In the genomic region with DNA sequence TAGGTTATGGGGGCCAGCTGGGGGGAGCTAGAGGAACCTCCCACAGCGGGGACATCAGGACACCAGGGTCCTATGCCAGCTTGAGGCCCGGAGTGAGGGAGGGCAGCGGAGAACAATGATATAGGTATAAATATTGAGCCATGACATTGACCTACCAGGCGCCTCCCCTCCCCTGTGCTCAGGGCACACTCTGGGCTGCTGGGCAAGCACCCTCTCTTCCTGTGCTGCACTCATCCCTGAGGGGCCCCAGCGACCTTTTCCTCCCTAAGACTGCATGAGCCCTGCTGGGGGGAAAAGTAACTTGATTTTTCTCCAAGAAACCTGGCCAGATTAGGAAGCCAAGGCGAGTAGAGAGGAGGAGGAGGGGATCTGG, we compare ENCODE assay signal across 12 mouse cellular contexts. TPM values are rescaled to one million over a fixed set of nuclear protein-coding genes. Genes with fewer than 3 reads are reported as not detected.
DNase-seq lines count a peak whose midpoint lies in the region; ATAC-seq and TF ChIP-seq lines count a peak whose summit lies in the region.
"Not testable (repeated sequence)": the region's sequence is repeated elsewhere in the genome, so short reads cannot be mapped to it uniquely, and the experiment has no call there.
"Had no signal": no experiment of that assay in that cellular context is flagged by ENCODE, and none has a peak within 500 bp of the region (broad histone marks: within the 10 kb centered on the region; RNA-seq: fewer than 3 reads in every experiment).

No protein-coding gene starts in this region.

- H3K36me3 ChIP-seq in E14TG2a.4 (ENCODE audit: insufficient read depth, low read length); kidney, embryonic 14.5 days (ENCODE audit: control insufficient read depth, insufficient read depth, low read length); kidney, postnatal 0 days (ENCODE audit: insufficient read depth, low read length); lung, embryonic 14.5 days (ENCODE audit: insufficient read depth): not testable (repeated sequence)

- not testable (repeated sequence) for H3K4me2 ChIP-seq in kidney, embryonic 14.5 days (replicated peaks; ENCODE audit: low read depth, low read length); kidney, postnatal 0 days (ENCODE audit: low read length); lung, embryonic 14.5 days

- peaks cover 10% of the 10 kb centered on the region for H3K4me1 ChIP-seq in E14TG2a.4 (replicated peaks; ENCODE audit: low read depth, low read length)
- H3K4me1 ChIP-seq in kidney, embryonic 14.5 days (ENCODE audit: control insufficient read depth, insufficient read depth, low read length); kidney, postnatal 0 days (replicated peaks; ENCODE audit: insufficient read depth, low read length); lung, embryonic 14.5 days (ENCODE audit: insufficient read depth): not testable (repeated sequence)

- H3K4me3 ChIP-seq in E14TG2a.4 (replicated peaks; ENCODE audit: low read length) = peak overlapping the region; percentile 55; the same call in 1 of the 2 replicates
- H3K4me3 ChIP-seq in kidney, embryonic 14.5 days (ENCODE audit: low read length); kidney, postnatal 0 days (replicated peaks; ENCODE audit: low read depth, low read length); lung, embryonic 14.5 days (ENCODE audit: low read depth, low read length): not testable (repeated sequence)

- peaks cover 10% of the 10 kb centered on the region for H3K27me3 ChIP-seq in E14TG2a.4 (ENCODE audit: insufficient read depth, low read length)
- not testable (repeated sequence) for H3K27me3 ChIP-seq in kidney, embryonic 14.5 days (ENCODE audit: control insufficient read depth, insufficient read depth, low read length); kidney, postnatal 0 days (ENCODE audit: insufficient read depth, low read length); lung, embryonic 14.5 days (ENCODE audit: insufficient read depth, low read length)

- WGBS in kidney, embryonic 14.5 days = no CpG with 5 or more reads among the region's 6 CpGs
- WGBS in kidney, postnatal 0 days = no CpG with 5 or more reads among the region's 6 CpGs
- WGBS in lung, embryonic 14.5 days = no CpG with 5 or more reads among the region's 6 CpGs

- not testable (repeated sequence) for H3K9ac ChIP-seq in kidney, embryonic 14.5 days (ENCODE audit: low read depth, low read length); kidney, postnatal 0 days (ENCODE audit: low read depth, low read length); lung, embryonic 14.5 days

- not testable (repeated sequence) for H3K9me3 ChIP-seq in E14TG2a.4 (ENCODE audit: low read length); kidney, embryonic 14.5 days (ENCODE audit: control insufficient read depth, low read length); kidney, postnatal 0 days (replicated peaks; ENCODE audit: low read length); lung, embryonic 14.5 days (ENCODE audit: low read depth, low read length)

- peak; percentile 66; the same call in 1 of the 2 replicates for ATAC-seq in kidney, embryonic 14.5 days (ENCODE audit: low FRiP score, low TSS enrichment)
- ATAC-seq in kidney, postnatal 0 days (replicated peaks; ENCODE audit: low FRiP score, low read depth) = peak; percentile 59
- ATAC-seq in lung, embryonic 14.5 days (ENCODE audit: insufficient read depth) = peak; percentile 47; the same call in 1 of the 2 replicates

- H3K27ac ChIP-seq in kidney, embryonic 14.5 days (ENCODE audit: low read depth, low read length); kidney, postnatal 0 days; lung, embryonic 14.5 days (ENCODE audit: low read depth): not testable (repeated sequence)

- not testable (repeated sequence) for DNase-seq in kidney, postnatal 0 days (ENCODE audit: low spot score); lung, embryonic 14.5 days

- TF ChIP-seq CTCF in E14TG2a.4 (conservative IDR thresholded peaks at IDR 0.05; ENCODE audit: low read length); kidney, postnatal 0 days (IDR thresholded peaks at IDR 0.05; ENCODE audit: low read depth); lung, embryonic 14.5 days (IDR thresholded peaks at IDR 0.05; ENCODE audit: low read depth): not testable (repeated sequence)

RNA-seq across cellular contexts. Expression of a gene that starts 11.4 kb away (rescaled TPM):
- not detected in 2 replicates for polyA plus RNA-seq in kidney, embryonic 14.5 days (2014; fragmentation: Nextera tagmentation; extraction: Ambion mirVana)
- polyA plus RNA-seq in kidney, postnatal 0 days (2015; fragmentation: Nextera tagmentation; extraction: Ambion mirVana) = 0.12 TPM in 1 of 2 replicates, not detected in the other
- 0.16 TPM in 1 of 2 replicates, not detected in the other for polyA plus RNA-seq in lung, embryonic 14.5 days (2014; fragmentation: Nextera tagmentation; extraction: Ambion mirVana)
- polyA plus RNA-seq: activated CD4-positive, CD25-positive, alpha-beta regulatory T cell, adult 4 months; adrenal gland, adult 2 months; brain, embryonic 14.5 days; CD4-positive, CD25-positive, alpha-beta regulatory T cell, adult 4 months; cerebellum, adult 2 months; G1E had no signal

RNA-seq across cellular contexts. Expression of a gene that starts 46.9 kb away (rescaled TPM):
- polyA plus RNA-seq in kidney, embryonic 14.5 days (2014; fragmentation: Nextera tagmentation; extraction: Ambion mirVana) = not detected in 2 replicates
- polyA plus RNA-seq in kidney, postnatal 0 days (2015; fragmentation: Nextera tagmentation; extraction: Ambion mirVana) = not detected in 2 replicates
- polyA plus RNA-seq in lung, embryonic 14.5 days (2014; fragmentation: Nextera tagmentation; extraction: Ambion mirVana) = not detected in 2 replicates
- polyA plus RNA-seq: activated CD4-positive, CD25-positive, alpha-beta regulatory T cell, adult 4 months; adrenal gland, adult 2 months; brain, embryonic 14.5 days; C2C12; CD4-positive, CD25-positive, alpha-beta regulatory T cell, adult 4 months; cerebellum, adult 2 months; G1E; Patski had no signal
